Mouse (Mus musculus) lung, adult 2 months (tissue): ENCODE data around the gene Gpr37l1.

Experiments used
- CTCF ChIP-seq: fragments of 200-500 bp; IDR thresholded peaks from 2 replicates; pipeline ENCODE4 v1.5.1; 2011; ENCODE audit warnings: mild to moderate bottlenecking, low read length, control low read depth; ENCODE audit not compliant: insufficient read depth
- POLR2A ChIP-seq: fragments of 200-500 bp; IDR thresholded peaks from 2 replicates; pipeline ENCODE4 v1.6.1; 2011; ENCODE audit warnings: low read depth, mild to moderate bottlenecking, control low read depth, low read length, borderline replicate concordance; ENCODE audit errors: extremely low read depth

- no peak for TF ChIP-seq POLR2A
- no peak for TF ChIP-seq CTCF
These were observed 37.0 kb upstream of the Gpr37l1 start for GRCm38 (mm10) chr1:135204196-135205126.
